Mouse (Mus musculus): Measurements from ENCODE around the gene Kctd2. TPM values are rescaled to one million over a fixed set of nuclear protein-coding genes. Genes with fewer than 3 reads are reported as not detected.

Kctd2 gene
- polyA plus RNA-seq, 1 experiment = 13.6 TPM

DNA sequence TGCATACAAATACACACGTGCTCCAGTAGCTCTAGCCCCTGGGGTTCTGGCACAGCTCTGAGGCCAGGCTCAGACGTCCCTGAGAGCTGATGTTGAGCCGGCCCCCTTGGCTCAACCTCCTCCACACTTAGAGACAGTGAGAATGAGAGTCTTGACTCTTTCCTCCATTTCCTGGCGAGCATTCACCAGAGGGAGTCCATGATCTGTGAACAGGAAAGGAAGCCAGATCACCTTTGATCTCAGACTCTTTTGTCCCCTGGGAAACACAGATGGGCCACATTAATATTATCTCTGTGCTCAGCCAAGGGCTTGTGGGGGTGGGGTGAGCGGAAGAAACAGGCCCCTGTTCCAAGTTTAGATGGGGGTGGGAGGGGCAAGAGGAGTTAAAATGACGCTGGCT lies 37.5 kb downstream of the Kctd2 start:
- TF ChIP-seq POLR2A (IDR thresholded peaks at IDR 0.05; ENCODE audit: control insufficient read depth, low read depth, low read length) (no peak), CTCF (IDR thresholded peaks at IDR 0.05; ENCODE audit: control insufficient read depth, insufficient read depth, insufficient replicate concordance, low read depth, low read length) (no peak)
- Histone ChIP-seq H3K27me3 (ENCODE audit: control insufficient read depth, insufficient read depth, low read length) (no peaks in the 10 kb centered on the region), H3K27ac (ENCODE audit: control insufficient read depth, insufficient read depth, low read depth, low read length) (no peak overlapping the region), H3K4me3 (ENCODE audit: control insufficient read depth, low read depth, low read length) (no peak overlapping the region), H3K36me3 (ENCODE audit: control insufficient read depth, insufficient read depth, low read length) (no peaks in the 10 kb centered on the region), H3K4me1 (ENCODE audit: control insufficient read depth, insufficient read depth, low read length) (no peaks in the 10 kb centered on the region; the same call in 1 of the 2 replicates)

DNA sequence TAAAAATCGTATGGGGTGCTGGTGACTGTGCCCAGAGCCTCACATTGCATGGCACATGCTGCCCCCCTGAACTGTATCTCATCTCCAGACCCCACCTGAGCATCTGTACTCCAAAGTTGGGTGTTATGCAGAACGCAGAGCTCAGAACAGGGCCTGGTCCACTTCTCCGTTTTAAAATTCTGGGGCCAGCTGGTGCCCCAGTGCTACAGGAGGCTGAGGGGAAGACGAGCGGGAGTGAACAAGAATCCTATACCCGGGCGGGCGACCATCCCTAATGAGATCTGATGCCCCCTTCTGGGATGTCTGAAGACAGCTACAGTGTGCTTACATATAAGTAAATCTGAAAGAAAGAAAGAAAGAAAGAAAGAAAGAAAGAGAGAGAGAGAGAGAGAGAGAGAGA lies 41.0 kb downstream of the Kctd2 start:
- Histone ChIP-seq H3K4me1 (ENCODE audit: control insufficient read depth, insufficient read depth, low read length) (no peaks in the 10 kb centered on the region), H3K4me3 (ENCODE audit: control insufficient read depth, low read depth, low read length) (no peak overlapping the region), H3K36me3 (ENCODE audit: control insufficient read depth, insufficient read depth, low read length) (no peaks in the 10 kb centered on the region), H3K27ac (ENCODE audit: control insufficient read depth, insufficient read depth, low read depth, low read length) (no peak overlapping the region), H3K27me3 (ENCODE audit: control insufficient read depth, insufficient read depth, low read length) (no peaks in the 10 kb centered on the region)
- no peak for TF ChIP-seq CTCF (IDR thresholded peaks at IDR 0.05; ENCODE audit: control insufficient read depth, insufficient read depth, insufficient replicate concordance, low read depth, low read length)
- TF ChIP-seq POLR2A (IDR thresholded peaks at IDR 0.05; ENCODE audit: control insufficient read depth, low read depth, low read length) = no peak

DNA sequence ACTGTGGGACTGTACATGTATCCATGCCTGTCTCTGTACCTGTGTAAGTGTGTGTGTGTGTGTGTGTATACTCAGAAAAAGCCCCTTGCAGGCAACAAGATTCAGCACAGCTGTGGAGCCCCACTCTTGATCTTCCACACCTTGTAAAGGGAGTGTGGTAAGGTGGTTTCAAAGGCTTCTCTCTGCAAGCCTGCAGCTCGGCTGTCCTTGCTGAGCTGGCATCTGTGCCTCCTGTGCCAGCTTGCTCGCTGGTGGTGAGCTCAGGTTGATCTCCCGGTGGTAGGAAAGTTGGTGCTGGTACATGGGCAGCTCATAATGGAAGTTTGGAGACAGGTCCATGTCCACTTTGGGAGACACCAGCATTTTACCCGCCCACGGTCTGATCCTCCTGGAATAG lies 41.9 kb downstream of the Kctd2 start:
- Histone ChIP-seq H3K4me1 (ENCODE audit: control insufficient read depth, insufficient read depth, low read length) (no peaks in the 10 kb centered on the region), H3K4me3 (ENCODE audit: control insufficient read depth, low read depth, low read length) (no peak overlapping the region), H3K27ac (ENCODE audit: control insufficient read depth, insufficient read depth, low read depth, low read length) (no peak overlapping the region), H3K27me3 (ENCODE audit: control insufficient read depth, insufficient read depth, low read length) (no peaks in the 10 kb centered on the region), H3K36me3 (ENCODE audit: control insufficient read depth, insufficient read depth, low read length) (no peaks in the 10 kb centered on the region)
- TF ChIP-seq POLR2A (IDR thresholded peaks at IDR 0.05; ENCODE audit: control insufficient read depth, low read depth, low read length) (no peak), CTCF (IDR thresholded peaks at IDR 0.05; ENCODE audit: control insufficient read depth, insufficient read depth, insufficient replicate concordance, low read depth, low read length) (no peak)

DNA sequence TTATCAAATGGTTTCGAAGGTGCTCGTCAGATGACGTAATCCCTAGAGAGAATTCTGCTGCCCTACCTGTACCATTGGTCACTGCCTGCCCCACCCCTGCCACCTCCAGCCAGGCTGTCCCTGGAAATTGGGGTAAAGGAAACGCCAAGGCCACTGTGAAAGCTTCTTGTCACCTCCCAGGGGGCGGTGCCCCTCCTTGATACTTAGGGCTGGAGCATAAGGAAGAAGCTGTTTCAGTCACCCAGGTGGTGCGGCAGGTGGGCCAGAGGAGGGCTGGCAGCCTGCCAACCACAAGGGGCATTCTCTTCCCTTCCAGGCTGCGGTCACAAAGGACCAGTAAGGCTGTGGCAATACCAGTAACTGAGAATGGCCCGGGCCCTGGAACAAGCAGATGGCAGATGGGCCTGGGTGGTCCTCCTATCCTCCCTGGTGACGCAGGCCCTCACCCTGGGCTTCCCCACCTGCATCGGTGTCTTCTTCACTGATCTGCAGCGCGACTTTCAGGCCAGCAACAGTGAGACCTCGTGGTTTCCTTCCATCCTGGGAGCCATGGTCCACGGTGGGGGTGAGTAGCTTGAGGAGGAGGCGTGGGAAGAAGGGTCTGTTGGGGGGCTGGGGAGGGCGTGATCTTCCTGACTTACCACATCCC lies 42.4 kb downstream of the Kctd2 start, which contains the start of gene Slc16a5:
Gene Slc16a5, plus strand, starts transcription at position 232 of the 649 bp plus-strand sequence.
- Histone ChIP-seq H3K27me3 (ENCODE audit: control insufficient read depth, insufficient read depth, low read length) (no peaks in the 10 kb centered on the region), H3K27ac (ENCODE audit: control insufficient read depth, insufficient read depth, low read depth, low read length) (no peak within 1 kb of the TSS), H3K4me1 (ENCODE audit: control insufficient read depth, insufficient read depth, low read length) (no peaks in the 10 kb centered on the region), H3K4me3 (ENCODE audit: control insufficient read depth, low read depth, low read length) (no peak within 1 kb of the TSS), H3K36me3 (ENCODE audit: control insufficient read depth, insufficient read depth, low read length) (no peaks in the 10 kb centered on the region)
- no peak for TF ChIP-seq CTCF (IDR thresholded peaks at IDR 0.05; ENCODE audit: control insufficient read depth, insufficient read depth, insufficient replicate concordance, low read depth, low read length)
- no peak for TF ChIP-seq POLR2A (IDR thresholded peaks at IDR 0.05; ENCODE audit: control insufficient read depth, low read depth, low read length)

DNA sequence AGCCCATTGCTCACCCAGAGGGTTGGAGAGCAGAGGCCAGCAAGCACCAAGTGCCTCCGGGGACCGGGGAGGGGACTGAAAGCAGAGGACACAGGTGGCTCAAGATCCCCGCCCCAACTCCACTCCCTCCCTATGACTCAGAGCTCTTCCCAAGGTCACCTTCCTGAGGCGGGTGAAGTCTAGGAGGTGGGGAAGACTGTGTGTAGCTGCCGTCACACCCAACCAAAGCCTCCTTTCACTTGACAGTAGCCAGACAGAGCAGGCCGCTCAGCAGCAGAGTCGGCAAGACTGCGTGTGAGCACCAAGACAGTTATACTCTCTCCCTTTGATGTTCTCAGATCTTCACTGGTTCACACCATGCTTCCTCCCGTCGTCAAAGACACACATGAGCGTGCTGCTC lies 43.5 kb downstream of the Kctd2 start:
- Histone ChIP-seq H3K4me3 (ENCODE audit: control insufficient read depth, low read depth, low read length) (no peak overlapping the region), H3K36me3 (ENCODE audit: control insufficient read depth, insufficient read depth, low read length) (no peaks in the 10 kb centered on the region), H3K4me1 (ENCODE audit: control insufficient read depth, insufficient read depth, low read length) (no peaks in the 10 kb centered on the region), H3K27ac (ENCODE audit: control insufficient read depth, insufficient read depth, low read depth, low read length) (no peak overlapping the region), H3K27me3 (ENCODE audit: control insufficient read depth, insufficient read depth, low read length) (no peaks in the 10 kb centered on the region)
- TF ChIP-seq CTCF (IDR thresholded peaks at IDR 0.05; ENCODE audit: control insufficient read depth, insufficient read depth, insufficient replicate concordance, low read depth, low read length) = no peak
- TF ChIP-seq POLR2A (IDR thresholded peaks at IDR 0.05; ENCODE audit: control insufficient read depth, low read depth, low read length) = no peak

DNA sequence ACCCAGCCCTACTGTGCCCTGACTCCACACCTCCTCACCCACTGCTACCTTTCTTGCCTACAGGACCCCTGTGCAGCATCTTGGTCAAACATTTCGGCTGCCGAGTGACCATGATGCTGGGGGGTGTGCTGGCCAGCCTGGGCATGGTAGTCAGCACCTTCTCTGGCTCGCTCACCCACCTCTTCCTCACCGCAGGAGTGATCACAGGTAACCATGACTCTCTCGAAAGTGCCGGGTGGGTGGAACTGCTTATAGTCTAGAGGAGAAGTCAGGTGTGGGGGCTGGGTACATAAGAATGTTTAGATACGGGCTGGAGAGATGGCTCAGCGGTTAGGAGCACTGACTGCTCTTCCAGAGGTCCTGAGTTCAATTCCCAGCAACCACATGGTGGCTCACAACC lies 44.9 kb downstream of the Kctd2 start:
- H3K4me3 ChIP-seq (ENCODE audit: control insufficient read depth, low read depth, low read length) = no peak overlapping the region
- H3K4me1 ChIP-seq (ENCODE audit: control insufficient read depth, insufficient read depth, low read length) = peaks cover 7% of the 10 kb centered on the region
- no peak for TF ChIP-seq POLR2A (IDR thresholded peaks at IDR 0.05; ENCODE audit: control insufficient read depth, low read depth, low read length)
- TF ChIP-seq CTCF (IDR thresholded peaks at IDR 0.05; ENCODE audit: control insufficient read depth, insufficient read depth, insufficient replicate concordance, low read depth, low read length) = no peak
- no peak overlapping the region for H3K27ac ChIP-seq (ENCODE audit: control insufficient read depth, insufficient read depth, low read depth, low read length)
- no peaks in the 10 kb centered on the region for H3K27me3 ChIP-seq (ENCODE audit: control insufficient read depth, insufficient read depth, low read length)
- no peaks in the 10 kb centered on the region for H3K36me3 ChIP-seq (ENCODE audit: control insufficient read depth, insufficient read depth, low read length)

DNA sequence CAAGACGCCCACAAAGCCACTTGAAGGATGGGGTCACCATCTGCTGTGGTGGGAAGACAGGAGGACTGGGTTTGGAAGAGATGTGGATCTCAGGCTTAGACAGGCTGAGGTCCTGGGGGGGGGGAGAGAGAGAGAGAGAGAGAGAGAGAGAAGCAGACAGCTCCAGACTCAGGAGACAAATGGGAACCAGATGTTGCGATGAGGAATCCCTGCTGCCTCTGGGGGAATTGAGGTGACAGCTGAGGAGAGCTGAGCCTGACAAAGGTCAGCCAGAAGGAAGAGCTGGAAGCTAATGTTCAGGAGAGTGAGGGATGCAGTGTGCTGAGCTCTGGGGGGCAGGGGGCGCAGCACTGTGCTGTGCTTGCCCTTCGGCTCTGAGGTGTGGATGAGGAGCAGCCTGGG lies 47.3 kb downstream of the Kctd2 start:
- H3K4me1 ChIP-seq (ENCODE audit: control insufficient read depth, insufficient read depth, low read length) = peaks cover 7% of the 10 kb centered on the region
- no peak overlapping the region for H3K27ac ChIP-seq (ENCODE audit: control insufficient read depth, insufficient read depth, low read depth, low read length)
- no peaks in the 10 kb centered on the region for H3K27me3 ChIP-seq (ENCODE audit: control insufficient read depth, insufficient read depth, low read length)
- no peak overlapping the region for H3K4me3 ChIP-seq (ENCODE audit: control insufficient read depth, low read depth, low read length)
- no peak for TF ChIP-seq CTCF (IDR thresholded peaks at IDR 0.05; ENCODE audit: control insufficient read depth, insufficient read depth, insufficient replicate concordance, low read depth, low read length)
- no peak for TF ChIP-seq POLR2A (IDR thresholded peaks at IDR 0.05; ENCODE audit: control insufficient read depth, low read depth, low read length)
- no peaks in the 10 kb centered on the region for H3K36me3 ChIP-seq (ENCODE audit: control insufficient read depth, insufficient read depth, low read length)
